Mouse (Mus musculus) cerebellum, adult 9-11 months (tissue): Measurements from ENCODE around the gene Slc26a8.

Experiments
- DNase-seq: peaks from one replicate; pipeline ENCODE4 v3.0.0; 2022

Slc26a8 gene

DNA sequence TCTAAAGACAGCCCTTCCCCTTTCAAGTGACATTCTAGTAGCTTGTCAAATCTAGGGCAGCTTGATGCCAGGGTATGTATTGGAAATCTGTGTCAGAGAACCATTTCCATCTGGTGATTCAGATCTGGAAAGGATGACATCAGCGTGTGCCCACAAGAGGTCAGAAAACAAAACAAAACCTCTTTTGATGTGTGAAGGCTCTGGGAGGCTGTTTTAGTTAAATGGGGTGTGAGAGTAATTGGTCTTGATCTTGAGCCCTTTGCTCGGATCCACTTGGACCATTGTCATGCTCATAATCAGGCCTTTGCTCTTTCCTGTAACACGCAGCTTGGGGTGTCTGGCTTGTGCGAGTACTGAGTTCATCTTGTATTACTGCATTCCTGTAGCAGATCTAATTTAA, 8.2 kb upstream of the Slc26a8 start:
- peak; percentile 47 for DNase-seq

DNA sequence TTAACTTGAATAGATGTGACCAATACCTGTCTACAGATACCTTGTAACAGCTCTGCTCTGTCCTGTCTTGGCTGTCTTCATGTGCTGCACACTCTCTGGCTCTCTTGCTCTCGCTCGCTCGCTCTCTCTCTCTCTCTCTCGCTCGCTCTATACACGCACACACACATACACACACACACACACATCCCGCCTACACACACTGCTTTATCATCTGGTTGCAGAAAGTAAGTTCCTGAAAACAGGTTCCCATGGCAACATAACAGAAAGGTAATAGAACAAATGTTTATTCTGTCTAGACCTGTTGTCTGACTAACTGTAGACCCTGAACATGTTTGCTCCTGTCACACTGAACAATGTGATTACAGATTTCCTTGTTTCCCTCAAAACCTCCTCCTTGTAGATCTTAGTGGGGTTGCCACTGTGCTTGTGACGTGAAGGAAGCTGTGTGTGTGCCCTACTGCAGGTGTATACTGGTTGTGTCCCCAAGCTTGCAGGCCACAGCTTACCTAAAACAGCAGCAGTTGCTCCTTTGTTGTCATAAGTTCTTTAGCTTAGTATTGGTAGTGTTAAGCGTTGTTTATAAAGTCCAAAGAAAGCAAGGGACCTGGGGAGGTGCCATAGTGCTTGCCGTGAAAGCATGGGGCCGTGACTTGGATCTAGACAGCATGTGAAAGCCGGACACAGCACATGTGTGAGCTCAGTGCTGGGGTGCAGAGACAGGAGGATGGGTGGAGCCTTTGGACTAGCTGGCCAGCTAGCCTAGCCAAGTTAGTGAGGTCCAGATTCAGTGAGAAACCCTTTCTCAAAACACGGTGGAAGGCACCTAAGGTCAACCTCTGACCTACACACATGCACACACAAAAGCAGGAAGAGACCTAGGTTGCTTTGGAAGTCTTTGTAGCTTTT, 7.5 kb upstream of the Slc26a8 start:
- peak; percentile 42 for DNase-seq

DNA sequence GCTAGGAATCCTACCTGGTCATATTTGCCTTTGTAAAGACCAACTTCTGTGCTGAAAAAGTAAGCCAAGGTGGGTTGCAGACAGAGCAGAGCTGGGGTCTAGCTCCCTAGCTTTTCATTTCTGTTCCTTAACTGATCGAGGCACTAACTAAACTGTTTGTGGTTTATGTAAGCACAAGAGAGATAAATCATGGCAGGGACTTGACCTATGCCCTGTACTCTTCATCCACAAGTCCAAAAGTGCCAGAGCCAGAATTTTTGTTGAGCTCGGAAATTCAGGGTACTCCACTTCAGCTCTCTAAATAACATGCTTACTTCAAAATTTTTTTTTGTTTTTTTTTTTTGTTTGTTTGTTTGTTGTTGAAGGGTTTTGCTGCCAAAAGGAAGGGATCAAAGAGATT, 6.6 kb upstream of the Slc26a8 start:
- DNase-seq: no peak

GRCm38 (mm10) chr17:28694832-28695231, 4.8 kb upstream of the Slc26a8 start:
- no peak for DNase-seq

- DNase-seq: no peak
Measured at GRCm38 (mm10) chr17:28694078-28694477, 4.0 kb upstream of the Slc26a8 start.

- DNase-seq: no peak
Measured at GRCm38 (mm10) chr17:28693086-28693485, 3.1 kb upstream of the Slc26a8 start.

GRCm38 (mm10) chr17:28692341-28692710, 2.3 kb upstream of the Slc26a8 start:
- peak; percentile 57 for DNase-seq

GRCm38 (mm10) chr17:28691687-28692340, 1.8 kb upstream of the Slc26a8 start:
- DNase-seq: peak; percentile 69

DNA sequence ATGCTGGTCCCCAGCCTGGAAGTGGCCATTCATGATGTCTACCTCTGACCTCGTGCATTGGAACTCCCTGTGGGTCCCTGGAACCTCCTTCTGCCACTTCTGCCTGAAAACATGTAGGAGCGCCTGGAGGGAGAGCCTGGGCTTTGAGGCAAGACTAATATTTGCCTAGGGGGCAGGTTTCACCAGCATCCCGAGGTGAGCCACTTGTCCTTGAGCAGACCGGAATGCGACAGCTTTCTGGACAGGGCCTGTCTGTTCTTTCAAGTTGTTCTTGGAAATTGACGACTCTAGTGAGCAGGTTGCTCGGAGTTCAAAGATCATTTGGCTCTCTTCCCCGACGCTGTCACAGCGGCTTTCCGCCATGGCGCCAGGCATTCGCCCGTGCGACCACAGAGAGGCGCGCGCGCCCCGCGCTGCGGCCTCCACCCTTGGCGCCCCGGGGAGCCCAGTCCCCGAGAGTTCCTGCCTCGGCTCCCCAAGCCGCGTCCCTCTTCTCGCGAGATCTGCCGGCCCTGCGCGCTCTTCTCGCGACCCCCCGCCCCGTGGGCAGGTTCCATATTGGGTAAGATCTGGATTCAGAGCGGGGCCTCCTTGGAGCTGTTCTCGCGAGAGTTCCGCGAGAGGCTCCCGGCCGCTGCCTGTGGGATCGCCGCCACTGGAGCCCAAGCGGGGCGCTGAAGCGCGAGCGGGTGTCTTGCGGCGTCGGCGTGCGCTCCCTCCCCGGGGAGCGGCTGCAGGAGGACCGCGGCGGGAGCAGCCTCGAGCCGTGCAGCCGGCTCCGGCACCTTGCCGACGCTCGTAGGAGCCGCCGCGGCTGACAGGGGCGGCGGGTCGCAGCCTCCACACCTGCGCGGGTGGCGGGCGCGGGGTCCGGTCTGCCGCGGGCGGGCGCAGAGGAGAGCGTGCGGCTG, 998 bp upstream of the Slc26a8 start, which contains the start of gene Mapk14:
Mapk14 (plus strand) TSS at position 554 of the 911 bp plus-strand sequence.
- peak; percentile 99 for DNase-seq

- no peak for DNase-seq
Measured at GRCm38 (mm10) chr17:28687354-28687753, 2.7 kb downstream of the Slc26a8 start.

- no peak for DNase-seq
Measured at GRCm38 (mm10) chr17:28684631-28685030, 5.4 kb downstream of the Slc26a8 start.

DNA sequence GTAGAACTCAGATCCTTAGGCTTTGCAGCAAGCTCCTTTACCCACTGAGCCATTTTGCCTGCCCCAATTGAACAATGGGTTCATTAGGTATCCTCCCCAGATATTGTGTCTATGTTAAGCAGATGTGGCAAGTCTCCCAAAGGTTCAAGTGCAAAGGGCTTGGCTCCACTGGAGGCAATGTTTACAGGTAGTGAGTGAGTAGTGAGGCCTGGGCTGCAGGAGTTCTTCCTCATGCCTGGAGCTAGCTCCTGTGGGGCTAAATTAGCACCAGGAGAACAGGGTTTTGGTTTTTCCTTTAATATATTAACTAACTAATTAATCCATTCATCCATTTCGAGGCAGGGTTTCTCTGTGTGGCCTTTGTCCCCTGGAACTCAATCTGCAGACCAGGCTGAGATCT, 6.4 kb downstream of the Slc26a8 start:
- no peak for DNase-seq

GRCm38 (mm10) chr17:28682311-28683084, 7.5 kb downstream of the Slc26a8 start:
- no peak for DNase-seq

- no peak for DNase-seq
Measured at GRCm38 (mm10) chr17:28659564-28659963, 30.5 kb downstream of the Slc26a8 start.

DNA sequence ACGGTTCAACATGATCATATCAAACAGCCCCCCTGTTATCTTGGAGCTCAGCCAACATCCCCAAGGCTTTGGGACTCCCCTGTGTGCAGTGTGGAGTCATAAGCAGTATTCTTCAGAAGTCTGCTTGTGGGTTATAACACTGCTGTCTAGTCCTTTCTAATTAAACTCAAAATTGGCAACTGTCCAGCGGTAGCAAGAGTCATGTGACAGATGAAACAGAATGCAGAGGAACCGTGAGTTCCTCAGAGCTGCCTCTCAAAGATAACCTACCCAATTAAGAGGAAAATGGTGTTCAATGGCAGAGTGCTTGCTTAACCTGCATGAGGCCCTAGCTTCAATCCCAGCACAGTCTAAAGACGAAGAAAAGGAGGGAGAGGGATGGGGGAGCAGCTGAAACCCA, 32.1 kb downstream of the Slc26a8 start:
- DNase-seq: no peak

GRCm38 (mm10) chr17:28650268-28650667, 39.8 kb downstream of the Slc26a8 start:
- no peak for DNase-seq

DNA sequence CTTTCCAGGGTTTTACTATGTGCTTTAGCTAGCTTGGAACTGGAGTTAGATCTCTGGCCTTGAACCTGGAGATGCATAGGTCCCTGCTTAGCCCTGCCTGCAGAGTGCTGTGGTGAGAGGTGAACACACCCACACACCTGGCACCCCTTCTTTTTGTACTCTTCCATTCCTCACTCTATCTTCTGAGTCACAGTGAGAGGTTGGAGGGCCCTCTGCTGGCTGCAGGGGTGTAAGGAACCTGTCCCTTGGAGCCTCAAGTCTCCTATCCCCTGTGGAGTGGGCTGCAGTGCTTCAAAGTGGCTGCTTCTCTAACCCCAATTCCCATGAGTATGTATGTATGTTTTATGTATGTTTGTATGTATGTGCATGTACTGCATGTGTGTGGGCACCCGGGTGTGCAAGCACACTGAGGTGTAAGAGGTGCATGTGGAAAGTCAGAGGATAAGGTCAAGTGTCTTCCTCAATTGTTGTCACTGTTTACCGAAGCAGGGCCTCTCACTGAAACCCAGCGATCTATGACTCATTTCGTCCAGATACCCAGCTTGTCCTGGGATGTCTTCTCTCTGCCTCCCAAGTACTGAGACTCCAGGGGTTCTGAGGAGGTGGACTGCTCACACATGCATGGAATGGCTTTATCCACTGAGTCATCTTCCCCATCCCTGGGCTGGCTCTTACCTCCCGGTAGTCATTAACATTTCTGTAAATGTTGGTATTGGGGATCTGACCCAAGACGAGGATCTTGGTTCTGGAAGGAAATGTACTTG, 41.2 kb downstream of the Slc26a8 start:
- peak; percentile 11 for DNase-seq

GRCm38 (mm10) chr17:28646221-28646620, 43.8 kb downstream of the Slc26a8 start:
- no peak for DNase-seq

GRCm38 (mm10) chr17:28644112-28644511, 45.9 kb downstream of the Slc26a8 start:
- no peak for DNase-seq

DNA sequence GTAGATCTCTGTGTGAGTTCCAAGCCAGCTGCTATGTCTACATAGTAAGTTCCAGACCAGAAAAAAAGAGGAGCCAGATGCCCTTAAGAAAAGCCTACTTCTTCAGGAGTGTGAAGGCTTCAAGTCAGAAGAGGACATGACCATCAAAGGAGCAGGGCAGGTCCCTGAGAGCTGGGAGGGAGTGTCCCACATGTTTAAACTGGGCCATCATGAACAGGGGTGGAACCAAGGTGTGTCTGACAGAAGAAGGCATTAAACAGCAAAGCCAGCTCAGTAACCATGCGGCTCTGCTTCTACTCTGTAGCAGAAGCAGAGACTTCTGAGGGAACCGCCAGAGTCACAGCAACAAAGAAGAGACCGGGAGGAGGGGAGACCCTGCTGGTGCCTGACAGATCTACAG, 46.3 kb downstream of the Slc26a8 start:
- DNase-seq: no peak

GRCm38 (mm10) chr17:28640113-28640512, 49.9 kb downstream of the Slc26a8 start:
- no peak for DNase-seq
